Mouse (Mus musculus): Measurements from ENCODE around the gene Vamp9. TPM values are rescaled to one million over a fixed set of nuclear protein-coding genes. Genes with fewer than 3 reads are reported as not detected.

The Vamp9 gene
- polyA plus RNA-seq, 1 experiment from 2014 or later = 0.69 TPM

GRCm38 (mm10) chr5:99978699-99979442 is 72.8 kb downstream of the Vamp9 start, which contains the start of the genes Hnrnpd and 4930524J08Rik:
TSS of gene Hnrnpd (minus strand) at chr5:99978938.
TSS of gene 4930524J08Rik (plus strand) at chr5:99979061.
- no peaks in the 10 kb centered on the region for H3K9me3 ChIP-seq (replicated peaks)
- peak; percentile 98 for ATAC-seq (ENCODE audit: insufficient number of reproducible peaks, low FRiP score, low TSS enrichment, low read depth)
- peak within 1 kb of the TSS; percentile 61 for H3K4me2 ChIP-seq (replicated peaks)
- peak within 1 kb of the TSS; percentile 96 for H3K9ac ChIP-seq
- no peaks in the 10 kb centered on the region for H3K27me3 ChIP-seq
- H3K4me1 ChIP-seq = peaks cover 15% of the 10 kb centered on the region
- H3K4me3 ChIP-seq (replicated peaks) = peak within 1 kb of the TSS; percentile 93
- 0 out of 2 replicates have a peak, but pooled peaks cover 5% of the 10 kb centered on the region for H3K36me3 ChIP-seq
- H3K27ac ChIP-seq (replicated peaks) = peak within 1 kb of the TSS; percentile 99
- WGBS = under 1% methylated on average over 87 of the region's 97 CpGs

- no peaks in the 10 kb centered on the region for H3K9me3 ChIP-seq (replicated peaks)
- no peak overlapping the region for H3K27ac ChIP-seq (replicated peaks)
- no peaks in the 10 kb centered on the region for H3K4me1 ChIP-seq
- H3K27me3 ChIP-seq = no peaks in the 10 kb centered on the region
- H3K4me2 ChIP-seq (replicated peaks) = no peak overlapping the region
- ATAC-seq (ENCODE audit: insufficient number of reproducible peaks, low FRiP score, low TSS enrichment, low read depth) = no peak
- no peaks in the 10 kb centered on the region for H3K36me3 ChIP-seq
- H3K9ac ChIP-seq = no peak overlapping the region
- 77% methylated on average over 9 of the region's 9 CpGs for WGBS
- no peak overlapping the region for H3K4me3 ChIP-seq (replicated peaks)
Observed at GRCm38 (mm10) chr5:99983452-99984061, 77.5 kb downstream of the Vamp9 start.

- H3K9ac ChIP-seq = no peak overlapping the region
- no peak overlapping the region for H3K4me2 ChIP-seq (replicated peaks)
- no peak for ATAC-seq (ENCODE audit: insufficient number of reproducible peaks, low FRiP score, low TSS enrichment, low read depth)
- WGBS = 69% methylated on average over 3 of the region's 3 CpGs
- no peaks in the 10 kb centered on the region for H3K27me3 ChIP-seq
- no peaks in the 10 kb centered on the region for H3K4me1 ChIP-seq
- no peak overlapping the region for H3K27ac ChIP-seq (replicated peaks)
- H3K9me3 ChIP-seq (replicated peaks) = no peaks in the 10 kb centered on the region
- no peak overlapping the region for H3K4me3 ChIP-seq (replicated peaks)
- H3K36me3 ChIP-seq = no peaks in the 10 kb centered on the region
Observed at GRCm38 (mm10) chr5:99994166-99994565, 88.1 kb downstream of the Vamp9 start.

- H3K4me3 ChIP-seq (replicated peaks) = no peak overlapping the region
- 85% methylated on average over 3 of the region's 3 CpGs for WGBS
- no peak overlapping the region for H3K27ac ChIP-seq (replicated peaks)
- no peak overlapping the region for H3K9ac ChIP-seq
- no peaks in the 10 kb centered on the region for H3K36me3 ChIP-seq
- no peaks in the 10 kb centered on the region for H3K4me1 ChIP-seq
- no peak for ATAC-seq (ENCODE audit: insufficient number of reproducible peaks, low FRiP score, low TSS enrichment, low read depth)
- no peak overlapping the region for H3K4me2 ChIP-seq (replicated peaks)
- no peaks in the 10 kb centered on the region for H3K27me3 ChIP-seq
- no peaks in the 10 kb centered on the region for H3K9me3 ChIP-seq (replicated peaks)
Observed at GRCm38 (mm10) chr5:99994680-99995079, 88.6 kb downstream of the Vamp9 start.

GRCm38 (mm10) chr5:100000048-100000447 is 94.0 kb downstream of the Vamp9 start:
- Histone ChIP-seq H3K4me2 (replicated peaks) (no peak overlapping the region), H3K4me1 (no peaks in the 10 kb centered on the region), H3K9ac (no peak overlapping the region), H3K36me3 (no peaks in the 10 kb centered on the region), H3K27ac (replicated peaks) (no peak overlapping the region), H3K9me3 (replicated peaks) (no peaks in the 10 kb centered on the region), H3K27me3 (no peaks in the 10 kb centered on the region), H3K4me3 (replicated peaks) (no peak overlapping the region)
- no peak for ATAC-seq (ENCODE audit: insufficient number of reproducible peaks, low FRiP score, low TSS enrichment, low read depth)
- 81% methylated on average over 7 of the region's 7 CpGs for WGBS

GRCm38 (mm10) chr5:100000500-100000899 is 94.4 kb downstream of the Vamp9 start:
- no peak overlapping the region for H3K4me2 ChIP-seq (replicated peaks)
- no peaks in the 10 kb centered on the region for H3K36me3 ChIP-seq
- H3K4me3 ChIP-seq (replicated peaks) = no peak overlapping the region
- no peaks in the 10 kb centered on the region for H3K27me3 ChIP-seq
- H3K27ac ChIP-seq (replicated peaks) = no peak overlapping the region
- WGBS = 38% methylated on average over 8 of the region's 8 CpGs
- H3K4me1 ChIP-seq = no peaks in the 10 kb centered on the region
- ATAC-seq (ENCODE audit: insufficient number of reproducible peaks, low FRiP score, low TSS enrichment, low read depth) = 0 out of 2 replicates have a peak, but pooled peaks have one; percentile 43
- no peaks in the 10 kb centered on the region for H3K9me3 ChIP-seq (replicated peaks)
- no peak overlapping the region for H3K9ac ChIP-seq

Other genes starting within 250 kb of the Vamp9 start
- 11.5 and 11.6 TPM in 2 replicates for gene Rasgef1b, start 177.2 kb upstream of the Vamp9 start, polyA plus RNA-seq (2015; fragmentation: Nextera tagmentation; extraction: Ambion mirVana)
- gene Hnrnpd, start 72.7 kb downstream of the Vamp9 start, polyA plus RNA-seq (2015; fragmentation: Nextera tagmentation; extraction: Ambion mirVana) = 180 and 195 TPM in 2 replicates
- gene 4930524J08Rik, start 72.8 kb downstream of the Vamp9 start, polyA plus RNA-seq (2015; fragmentation: Nextera tagmentation; extraction: Ambion mirVana) = 1.7 and 3.5 TPM in 2 replicates
- gene Hnrnpdl, start 133.4 kb downstream of the Vamp9 start, polyA plus RNA-seq (2015; fragmentation: Nextera tagmentation; extraction: Ambion mirVana) = 149 and 152 TPM in 2 replicates
- 41.5 and 41.9 TPM in 2 replicates for gene Enoph1, start 133.7 kb downstream of the Vamp9 start, polyA plus RNA-seq (2015; fragmentation: Nextera tagmentation; extraction: Ambion mirVana)